Mouse (Mus musculus): ENCODE measurements around the gene Pde4a. TPM values are rescaled to one million over a fixed set of nuclear protein-coding genes. Genes with fewer than 3 reads are reported as not detected.

The Pde4a gene
- total and polyA plus RNA-seq, 2 experiments from 2014 or later, result 45.0 to 47.7 TPM

- Histone ChIP-seq H3K4me2 (ENCODE audit: low read depth, low read length) (no peak overlapping the region), H3K9me3 (ENCODE audit: low read length) (no peaks in the 10 kb centered on the region), H3K36me3 (ENCODE audit: insufficient read depth, low read length) (peaks cover 27% of the 10 kb centered on the region), H3K9ac (replicated peaks; ENCODE audit: low read length) (no peak overlapping the region), H3K4me3 (ENCODE audit: low read length) (no peak overlapping the region), H3K4me1 (ENCODE audit: insufficient read depth, low read length) (peaks cover 8% of the 10 kb centered on the region; the same call in 1 of the 2 replicates), H3K27ac (no peak overlapping the region), H3K27me3 (ENCODE audit: insufficient read depth, low read length) (no peaks in the 10 kb centered on the region)
- DNase-seq (ENCODE audit: low spot score) (no peak), ATAC-seq (no peak)
- 89% methylated on average over 29 of the region's 29 CpGs for WGBS
- no peak for TF ChIP-seq CTCF (IDR thresholded peaks at IDR 0.05; ENCODE audit: low read depth)
Measured at GRCm38 (mm10) chr9:21233366-21233765, 67.9 kb downstream of the Pde4a start.

DNA sequence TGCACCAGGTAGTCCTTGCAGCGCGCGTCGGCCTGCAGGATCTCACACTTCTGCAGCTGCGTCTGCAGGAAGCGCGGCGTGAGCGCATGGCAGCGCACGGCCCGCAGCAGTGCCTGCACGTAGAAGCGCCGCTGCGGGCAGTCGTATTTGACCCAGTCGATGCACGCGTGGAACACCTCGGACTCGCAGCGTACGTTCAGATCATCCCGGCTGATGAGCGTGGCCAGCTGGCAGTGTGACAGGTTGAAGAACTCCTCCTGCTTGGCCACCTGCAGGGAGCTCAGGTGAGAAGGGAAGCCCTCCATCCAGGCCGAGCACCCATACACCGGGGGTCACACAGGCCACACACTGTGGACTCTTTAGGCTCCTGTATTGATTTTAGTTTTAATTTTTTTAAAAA, 68.3 kb downstream of the Pde4a start:
- no peaks in the 10 kb centered on the region for H3K9me3 ChIP-seq (ENCODE audit: low read length)
- 85% methylated on average over 28 of the region's 28 CpGs for WGBS
- H3K4me3 ChIP-seq (ENCODE audit: low read length), result no peak overlapping the region
- H3K27me3 ChIP-seq (ENCODE audit: insufficient read depth, low read length), result no peaks in the 10 kb centered on the region
- no peak for DNase-seq (ENCODE audit: low spot score)
- no peak overlapping the region for H3K9ac ChIP-seq (replicated peaks; ENCODE audit: low read length)
- H3K4me2 ChIP-seq (ENCODE audit: low read depth, low read length), result no peak overlapping the region
- ATAC-seq, result no peak
- peaks cover 8% of the 10 kb centered on the region; the same call in 1 of the 2 replicates for H3K4me1 ChIP-seq (ENCODE audit: insufficient read depth, low read length)
- TF ChIP-seq CTCF (IDR thresholded peaks at IDR 0.05; ENCODE audit: low read depth), result no peak
- no peak overlapping the region for H3K27ac ChIP-seq
- peaks cover 27% of the 10 kb centered on the region for H3K36me3 ChIP-seq (ENCODE audit: insufficient read depth, low read length)

DNA sequence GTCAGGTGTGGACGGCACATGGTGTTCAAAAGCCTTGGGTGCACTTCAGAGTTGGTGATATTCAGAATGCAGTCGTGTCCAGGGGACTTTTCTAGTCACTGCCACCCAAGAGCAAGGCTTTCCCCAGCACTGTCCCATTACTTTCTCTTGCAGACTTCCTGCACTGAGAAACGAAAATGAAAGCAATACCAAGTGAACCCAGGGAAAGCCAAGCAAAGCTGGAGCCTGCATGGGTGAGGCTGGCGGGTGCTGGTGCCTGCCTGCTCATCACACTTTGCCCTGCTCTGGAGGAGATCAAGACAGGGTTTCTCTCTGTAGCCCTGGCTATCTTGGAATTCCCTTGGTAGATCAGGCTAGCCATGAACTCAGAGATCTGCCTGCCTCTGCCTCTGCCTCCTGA, 69.8 kb downstream of the Pde4a start:
- Histone ChIP-seq H3K9me3 (ENCODE audit: low read length) (no peaks in the 10 kb centered on the region), H3K4me3 (ENCODE audit: low read length) (no peak overlapping the region), H3K36me3 (ENCODE audit: insufficient read depth, low read length) (peaks cover 19% of the 10 kb centered on the region; the same call in 1 of the 2 replicates), H3K4me2 (ENCODE audit: low read depth, low read length) (no peak overlapping the region), H3K4me1 (ENCODE audit: insufficient read depth, low read length) (peaks cover 8% of the 10 kb centered on the region; the same call in 1 of the 2 replicates), H3K27ac (no peak overlapping the region), H3K9ac (replicated peaks; ENCODE audit: low read length) (no peak overlapping the region), H3K27me3 (ENCODE audit: insufficient read depth, low read length) (no peaks in the 10 kb centered on the region)
- no peak for TF ChIP-seq CTCF (IDR thresholded peaks at IDR 0.05; ENCODE audit: low read depth)
- 87% methylated on average over 4 of the region's 4 CpGs for WGBS
- DNase-seq (ENCODE audit: low spot score) (no peak), ATAC-seq (no peak)

GRCm38 (mm10) chr9:21236991-21237367, 71.5 kb downstream of the Pde4a start:
- H3K9me3 ChIP-seq (ENCODE audit: low read length), result no peaks in the 10 kb centered on the region
- peak overlapping the region; percentile 76 for H3K27ac ChIP-seq
- peak overlapping the region; percentile 72; the same call in 1 of the 2 replicates for H3K9ac ChIP-seq (replicated peaks; ENCODE audit: low read length)
- ATAC-seq (no peak), DNase-seq (ENCODE audit: low spot score) (no peak)
- H3K4me1 ChIP-seq (ENCODE audit: insufficient read depth, low read length), result peaks cover 8% of the 10 kb centered on the region; the same call in 1 of the 2 replicates
- peak overlapping the region; percentile 52; the same call in 1 of the 2 replicates for H3K4me3 ChIP-seq (ENCODE audit: low read length)
- no peak for TF ChIP-seq CTCF (IDR thresholded peaks at IDR 0.05; ENCODE audit: low read depth)
- H3K4me2 ChIP-seq (ENCODE audit: low read depth, low read length), result peak overlapping the region; percentile 69
- H3K36me3 ChIP-seq (ENCODE audit: insufficient read depth, low read length), result peaks cover 13% of the 10 kb centered on the region; the same call in 1 of the 2 replicates
- WGBS, result 71% methylated on average over 25 of the region's 25 CpGs
- 0 out of 2 replicates have a peak, but pooled peaks cover 3% of the 10 kb centered on the region for H3K27me3 ChIP-seq (ENCODE audit: insufficient read depth, low read length)

DNA sequence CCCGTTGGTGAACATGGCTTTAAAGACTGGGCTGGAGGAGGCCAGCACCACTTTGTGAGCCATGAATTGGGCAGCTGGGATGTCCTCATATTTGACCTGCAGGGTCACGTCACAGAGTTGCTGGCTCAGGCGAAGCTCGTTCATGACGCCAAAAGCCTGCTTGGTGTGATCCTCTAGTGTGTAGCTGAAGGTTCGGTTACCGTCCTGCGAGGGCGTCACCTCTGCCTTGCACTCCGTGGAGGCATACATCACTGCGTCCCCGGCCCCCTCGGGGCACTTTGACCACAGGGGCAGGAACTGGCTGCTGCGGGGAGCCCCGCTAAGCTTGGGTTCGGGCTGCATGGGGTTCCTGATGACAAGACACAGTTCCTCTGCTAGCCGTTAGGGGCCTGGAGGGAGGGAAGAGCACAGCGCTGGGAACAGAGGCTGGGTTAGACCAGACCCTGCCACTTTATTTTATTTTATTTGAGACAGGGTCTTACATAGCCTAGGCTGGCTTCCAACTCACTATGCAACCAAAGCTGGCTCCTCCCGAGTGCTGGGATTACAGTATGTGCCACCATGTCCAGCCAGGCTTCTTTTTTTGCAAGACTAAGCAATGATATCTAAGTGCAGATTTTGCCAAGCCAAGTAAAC, 72.0 kb downstream of the Pde4a start:
- Histone ChIP-seq H3K27me3 (ENCODE audit: insufficient read depth, low read length) (0 out of 2 replicates have a peak, but pooled peaks cover 3% of the 10 kb centered on the region), H3K9ac (replicated peaks; ENCODE audit: low read length) (peak overlapping the region; percentile 72), H3K4me3 (ENCODE audit: low read length) (peak overlapping the region; percentile 52), H3K36me3 (ENCODE audit: insufficient read depth, low read length) (peaks cover 12% of the 10 kb centered on the region; the same call in 1 of the 2 replicates), H3K4me2 (ENCODE audit: low read depth, low read length) (peak overlapping the region; percentile 69), H3K4me1 (ENCODE audit: insufficient read depth, low read length) (peaks cover 8% of the 10 kb centered on the region; the same call in 1 of the 2 replicates), H3K27ac (peak overlapping the region; percentile 76), H3K9me3 (ENCODE audit: low read length) (no peaks in the 10 kb centered on the region)
- TF ChIP-seq CTCF (IDR thresholded peaks at IDR 0.05; ENCODE audit: low read depth), result peak; percentile 57
- WGBS, result 16% methylated on average over 19 of the region's 19 CpGs
- ATAC-seq (peak; percentile 54), DNase-seq (ENCODE audit: low spot score) (peak; percentile 60)

- peak; percentile 31 for DNase-seq (ENCODE audit: low spot score)
- H3K4me1 ChIP-seq (ENCODE audit: insufficient read depth, low read length), result peaks cover 8% of the 10 kb centered on the region; the same call in 1 of the 2 replicates
- H3K4me2 ChIP-seq (ENCODE audit: low read depth, low read length), result peak overlapping the region; percentile 69
- peaks cover 8% of the 10 kb centered on the region; the same call in 1 of the 2 replicates for H3K36me3 ChIP-seq (ENCODE audit: insufficient read depth, low read length)
- H3K4me3 ChIP-seq (ENCODE audit: low read length), result peak overlapping the region; percentile 52
- peak overlapping the region; percentile 76 for H3K27ac ChIP-seq
- H3K9ac ChIP-seq (replicated peaks; ENCODE audit: low read length), result peak overlapping the region; percentile 72
- no peak for TF ChIP-seq CTCF (IDR thresholded peaks at IDR 0.05; ENCODE audit: low read depth)
- 2% methylated on average over 27 of the region's 31 CpGs for WGBS
- ATAC-seq, result peak; percentile 1; the same call in 1 of the 2 replicates
- peaks cover 7% of the 10 kb centered on the region; the same call in 1 of the 2 replicates for H3K27me3 ChIP-seq (ENCODE audit: insufficient read depth, low read length)
- no peaks in the 10 kb centered on the region for H3K9me3 ChIP-seq (ENCODE audit: low read length)
Measured at GRCm38 (mm10) chr9:21238004-21238732, 72.7 kb downstream of the Pde4a start.

All from hindbrain, postnatal 0 days (tissue).